24 mouse cellular contexts compared by ENCODE assay signal in the genomic region with DNA sequence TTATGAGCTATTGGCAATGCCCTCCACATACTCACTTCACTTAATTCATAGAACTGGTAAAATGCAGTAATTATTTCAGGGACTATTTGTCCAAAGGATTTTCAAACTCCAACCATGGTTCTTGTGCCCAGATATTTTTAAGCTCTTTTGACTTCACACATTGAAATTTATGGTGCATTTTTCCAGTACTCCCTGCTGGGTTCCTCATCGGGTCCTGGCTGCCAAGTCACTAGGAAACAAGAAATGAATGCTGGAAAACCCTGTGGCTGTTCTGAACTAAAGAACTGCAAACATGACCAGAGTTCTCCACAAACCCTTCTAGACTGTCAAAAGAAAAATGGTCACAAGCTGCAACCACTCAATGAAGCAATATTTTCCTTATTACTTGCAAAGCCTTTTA.
DNase-seq lines count a peak whose midpoint lies in the region; ATAC-seq lines count a peak whose summit lies in the region.
"Had no signal": no experiment of that assay in that cellular context is flagged by ENCODE, and none has a peak within 500 bp of the region (broad histone marks: within the 10 kb centered on the region; RNA-seq: fewer than 3 reads in every experiment).

No protein-coding gene starts in this region.

- no peak overlapping the region for H3K4me3 ChIP-seq in midbrain, embryonic 11.5 days (ENCODE audit: low read depth, low read length)
- no peak overlapping the region for H3K4me3 ChIP-seq in midbrain, embryonic 14.5 days (replicated peaks; ENCODE audit: low read depth, low read length)
- H3K4me3 ChIP-seq: embryonic facial prominence, embryonic 10.5 days; forebrain, embryonic 15.5 days; heart, embryonic 12.5 days; hindbrain, embryonic 12.5 days; left cerebral cortex, adult 2 months; midbrain, embryonic 15.5 days; myocyte had no signal

- H3K4me2 ChIP-seq in midbrain, embryonic 11.5 days, result no peak overlapping the region
- H3K4me2 ChIP-seq in midbrain, embryonic 14.5 days (ENCODE audit: low read length), result no peak overlapping the region
- H3K4me2 ChIP-seq: forebrain, embryonic 15.5 days; heart, embryonic 12.5 days; hindbrain, embryonic 12.5 days; liver, embryonic 11.5 days; midbrain, embryonic 15.5 days had no signal

- no peaks in the 10 kb centered on the region for H3K4me1 ChIP-seq in midbrain, embryonic 11.5 days (ENCODE audit: control insufficient read depth, insufficient read depth, low read length)
- no peaks in the 10 kb centered on the region for H3K4me1 ChIP-seq in midbrain, embryonic 14.5 days (ENCODE audit: control insufficient read depth, insufficient read depth, low read length)
- H3K4me1 ChIP-seq: embryonic facial prominence, embryonic 10.5 days; forebrain, embryonic 15.5 days; hindbrain, embryonic 12.5 days; midbrain, embryonic 15.5 days had no signal

- H3K9me3 ChIP-seq in midbrain, embryonic 11.5 days (ENCODE audit: control insufficient read depth, low read length), result no peaks in the 10 kb centered on the region
- H3K9me3 ChIP-seq in midbrain, embryonic 14.5 days (ENCODE audit: control insufficient read depth, low read length), result no peaks in the 10 kb centered on the region
- H3K9me3 ChIP-seq: embryonic facial prominence, embryonic 10.5 days; forebrain, embryonic 15.5 days; heart, embryonic 12.5 days; hindbrain, embryonic 12.5 days; midbrain, embryonic 15.5 days had no signal

- H3K36me3 ChIP-seq in midbrain, embryonic 11.5 days (ENCODE audit: control insufficient read depth, insufficient read depth, low read length), result no peaks in the 10 kb centered on the region
- H3K36me3 ChIP-seq in midbrain, embryonic 14.5 days (ENCODE audit: control insufficient read depth, insufficient read depth, low read length), result no peaks in the 10 kb centered on the region
- H3K36me3 ChIP-seq: embryonic facial prominence, embryonic 10.5 days; forebrain, embryonic 15.5 days; heart, embryonic 12.5 days; hindbrain, embryonic 12.5 days; midbrain, embryonic 15.5 days had no signal

- H3K27ac ChIP-seq in midbrain, embryonic 11.5 days (ENCODE audit: low read depth, low read length), result no peak overlapping the region
- no peak overlapping the region for H3K27ac ChIP-seq in midbrain, embryonic 14.5 days (replicated peaks; ENCODE audit: low read depth, low read length)
- H3K27ac ChIP-seq: embryonic facial prominence, embryonic 10.5 days; forebrain, embryonic 15.5 days; hindbrain, embryonic 12.5 days; left cerebral cortex, adult 2 months; midbrain, embryonic 15.5 days had no signal

- ATAC-seq in midbrain, embryonic 11.5 days (ENCODE audit: low FRiP score), result no peak
- no peak for ATAC-seq in midbrain, embryonic 14.5 days (ENCODE audit: low FRiP score, low TSS enrichment)
- ATAC-seq: forebrain, embryonic 15.5 days; inflammation-experienced regulatory T-cells, adult 6 months; midbrain, embryonic 15.5 days had no signal

- H3K9ac ChIP-seq in midbrain, embryonic 11.5 days (ENCODE audit: low read length), result no peak overlapping the region
- H3K9ac ChIP-seq in midbrain, embryonic 14.5 days (replicated peaks; ENCODE audit: low read length), result no peak overlapping the region
- H3K9ac ChIP-seq: forebrain, embryonic 15.5 days; heart, embryonic 12.5 days; hindbrain, embryonic 12.5 days; midbrain, embryonic 15.5 days had no signal

- no peaks in the 10 kb centered on the region for H3K27me3 ChIP-seq in midbrain, embryonic 11.5 days (ENCODE audit: control insufficient read depth, insufficient read depth, low read length)
- H3K27me3 ChIP-seq in midbrain, embryonic 14.5 days (ENCODE audit: control insufficient read depth, insufficient read depth, low read length), result no peaks in the 10 kb centered on the region
- H3K27me3 ChIP-seq: forebrain, embryonic 15.5 days; heart, embryonic 12.5 days; hindbrain, embryonic 12.5 days; midbrain, embryonic 15.5 days had no signal

- 58% methylated on average over 1 of the region's 1 CpGs for WGBS in midbrain, embryonic 11.5 days
- 36% methylated on average over 1 of the region's 1 CpGs for WGBS in midbrain, embryonic 14.5 days

- DNase-seq in midbrain, embryonic 11.5 days (ENCODE audit: low spot score, missing footprints), result peak; percentile 78
- no peak for DNase-seq in midbrain, embryonic 14.5 days
- peak; percentile 69 for DNase-seq in cerebellum, adult 11-12 months
- peak; percentile 79 for DNase-seq in cerebellum, adult 9-11 months
- no peak for DNase-seq in spleen, postnatal 14 days (ENCODE audit: low spot score in 2 of 2)
- DNase-seq in neural tube, embryonic 10.5 days (ENCODE audit: extremely low spot score, low spot score), result no peak
- no peak for DNase-seq in heart, postnatal 14 days
- DNase-seq: adrenal gland, postnatal 14 days; gastrocnemius, postnatal 25 days; heart, adult 18-20 months; kidney, adult 8-10 months; kidney, postnatal 10 days; lung, adult 18-20 months; lung, postnatal 14 days; thymus, postnatal 14 days had no signal

- intact Hi-C loops in heart, postnatal 14 days (cut with DNase I), result no loop called here

Comparison
In these comparisons a context has a peak if more than half of its experiments do, and no peak if none do; other contexts are left out.
1. DNase-seq: peak in midbrain, embryonic 11.5 days (single experiment), cerebellum, adult 11-12 months (single experiment) and cerebellum, adult 9-11 months (single experiment); none in midbrain, embryonic 14.5 days (single experiment), spleen, postnatal 14 days (0 of 2), neural tube, embryonic 10.5 days (single experiment) and heart, postnatal 14 days (0 of 2).